Mouse (Mus musculus): ENCODE measurements around the gene Pde5a. TPM values are rescaled to one million over a fixed set of nuclear protein-coding genes. Genes with fewer than 3 reads are reported as not detected.

Pde5a gene
- polyA plus RNA-seq, 1 experiment from 2014 or later = 19.8 TPM

DNA sequence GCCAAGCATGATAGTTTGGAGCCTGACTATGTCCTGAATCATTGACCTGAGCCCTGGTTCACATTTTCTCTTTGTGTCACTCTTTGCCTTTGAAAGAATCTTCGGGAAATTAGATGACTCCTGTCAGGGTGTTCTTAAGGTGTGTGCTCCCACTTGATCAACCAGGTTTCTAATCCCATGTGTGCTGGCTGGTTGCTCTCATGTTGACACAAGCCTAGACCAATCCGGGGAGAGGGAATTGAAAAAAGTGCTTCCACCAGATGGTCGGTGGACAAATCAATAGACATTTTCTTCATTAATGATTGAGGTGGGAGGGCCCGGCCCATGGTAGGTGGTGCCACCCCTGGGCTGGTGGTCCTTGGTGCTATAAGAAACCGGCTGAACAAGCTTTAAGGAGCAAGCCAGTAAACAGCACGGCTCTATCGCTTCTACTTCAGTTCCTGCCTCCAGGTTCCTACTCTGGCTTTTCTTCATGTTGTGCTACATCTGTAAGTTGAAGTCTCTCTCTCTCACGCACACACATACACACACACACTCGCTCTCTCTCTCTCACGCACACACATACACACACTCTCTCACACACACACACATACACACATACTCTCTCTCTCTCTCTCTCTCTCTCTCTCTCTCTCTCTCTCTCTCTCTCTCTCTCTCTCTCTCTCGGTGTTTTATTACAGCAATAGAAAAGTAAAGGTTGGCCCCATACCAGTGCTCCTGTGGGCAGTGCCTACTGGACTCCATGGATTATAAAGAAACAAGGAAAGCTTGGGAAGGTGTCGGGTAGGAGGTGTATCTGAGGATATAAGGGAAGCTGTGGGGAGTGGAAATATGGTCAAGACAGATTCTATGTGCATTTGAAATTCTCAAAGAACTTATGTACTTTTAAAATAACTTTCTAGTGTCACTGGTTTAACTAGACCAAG, 132.1 kb downstream of the Pde5a start:
- H3K4me2 ChIP-seq = no peak overlapping the region
- peak overlapping the region; percentile 65; the same call in 1 of the 2 replicates for H3K27ac ChIP-seq
- H3K36me3 ChIP-seq = no peaks in the 10 kb centered on the region
- H3K9ac ChIP-seq = no peak overlapping the region
- H3K4me3 ChIP-seq (replicated peaks) = no peak overlapping the region
- no peaks in the 10 kb centered on the region for H3K9me3 ChIP-seq
- peak; percentile 35; the same call in 1 of the 2 replicates for ATAC-seq (ENCODE audit: insufficient read depth, low FRiP score, low read depth)
- no peaks in the 10 kb centered on the region for H3K27me3 ChIP-seq (replicated peaks)
- WGBS = 78% methylated on average over 12 of the region's 12 CpGs
- no peaks in the 10 kb centered on the region for H3K4me1 ChIP-seq

DNA sequence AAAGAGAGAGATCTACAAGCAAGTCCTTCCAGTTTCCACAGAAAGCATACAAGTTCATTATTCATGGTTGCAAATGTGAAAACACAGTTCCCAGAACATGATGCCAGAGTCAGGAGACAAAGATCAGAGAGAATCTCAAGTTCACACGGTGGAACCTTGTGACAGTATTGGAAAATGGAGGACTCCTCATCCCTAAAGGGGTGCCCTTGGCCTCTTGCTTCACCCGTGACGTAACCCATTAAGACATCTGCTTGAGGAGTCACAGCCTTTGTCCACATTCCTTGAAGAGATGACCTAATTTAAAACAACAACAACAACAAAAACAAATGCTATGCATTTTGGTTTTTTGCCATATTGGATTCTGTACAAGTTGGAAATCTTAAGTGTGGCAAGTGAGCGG, 136.3 kb downstream of the Pde5a start:
- ATAC-seq (ENCODE audit: insufficient read depth, low FRiP score, low read depth) = no peak
- WGBS = 81% methylated on average over 4 of the region's 4 CpGs
- no peak overlapping the region for H3K9ac ChIP-seq
- no peaks in the 10 kb centered on the region for H3K27me3 ChIP-seq (replicated peaks)
- no peaks in the 10 kb centered on the region for H3K4me1 ChIP-seq
- no peak overlapping the region for H3K4me2 ChIP-seq
- H3K27ac ChIP-seq = no peak overlapping the region
- no peaks in the 10 kb centered on the region for H3K36me3 ChIP-seq
- H3K4me3 ChIP-seq (replicated peaks) = no peak overlapping the region
- no peaks in the 10 kb centered on the region for H3K9me3 ChIP-seq

DNA sequence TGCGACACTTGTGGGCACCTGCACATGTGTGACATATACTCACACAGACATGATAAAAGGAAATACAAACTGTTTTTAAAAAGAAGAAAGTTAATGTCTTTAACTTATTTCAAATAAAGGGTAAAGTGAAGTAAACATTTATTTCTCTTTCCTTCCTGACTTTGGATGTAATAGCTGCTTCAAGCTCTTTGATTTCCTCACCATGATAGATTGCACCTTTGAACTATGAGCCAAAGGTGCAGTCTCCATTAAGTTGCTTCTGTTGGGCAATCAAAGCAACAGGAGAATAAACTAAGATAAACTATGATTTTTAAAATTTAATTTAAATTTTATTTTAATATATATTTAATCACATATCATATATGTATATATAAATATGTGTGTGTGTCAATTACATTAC, 139.5 kb downstream of the Pde5a start:
- no peaks in the 10 kb centered on the region for H3K36me3 ChIP-seq
- no peaks in the 10 kb centered on the region for H3K27me3 ChIP-seq (replicated peaks)
- WGBS = 86% methylated on average over 1 of the region's 1 CpGs
- H3K4me3 ChIP-seq (replicated peaks) = no peak overlapping the region
- no peak overlapping the region for H3K4me2 ChIP-seq
- no peaks in the 10 kb centered on the region for H3K4me1 ChIP-seq
- no peak for ATAC-seq (ENCODE audit: insufficient read depth, low FRiP score, low read depth)
- H3K9ac ChIP-seq = no peak overlapping the region
- H3K27ac ChIP-seq = no peak overlapping the region
- no peaks in the 10 kb centered on the region for H3K9me3 ChIP-seq

DNA sequence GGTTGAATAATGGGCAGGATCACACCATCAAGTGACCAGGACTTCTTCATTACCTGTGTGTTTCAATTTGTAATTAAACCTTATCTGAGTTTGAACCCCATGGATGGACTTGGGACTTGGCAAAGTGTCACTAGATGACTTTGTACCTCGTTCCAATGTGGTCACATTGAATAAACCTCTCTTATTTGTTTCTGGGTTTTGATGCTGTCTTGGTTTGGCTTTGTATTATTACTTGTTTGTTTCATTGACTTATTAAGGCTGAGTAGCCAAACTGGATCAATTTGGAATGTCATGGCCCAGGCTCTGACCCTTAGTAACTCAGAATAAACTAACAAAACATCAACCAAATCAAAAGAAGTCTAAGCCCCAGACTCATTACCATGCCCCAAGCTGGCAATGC, 142.8 kb downstream of the Pde5a start:
- Histone ChIP-seq H3K36me3 (no peaks in the 10 kb centered on the region), H3K4me3 (replicated peaks) (no peak overlapping the region), H3K9ac (no peak overlapping the region), H3K9me3 (no peaks in the 10 kb centered on the region), H3K27ac (no peak overlapping the region), H3K27me3 (replicated peaks) (no peaks in the 10 kb centered on the region), H3K4me1 (no peaks in the 10 kb centered on the region), H3K4me2 (no peak overlapping the region)
- ATAC-seq (ENCODE audit: insufficient read depth, low FRiP score, low read depth) = no peak
- 85% methylated on average over 1 of the region's 1 CpGs for WGBS

DNA sequence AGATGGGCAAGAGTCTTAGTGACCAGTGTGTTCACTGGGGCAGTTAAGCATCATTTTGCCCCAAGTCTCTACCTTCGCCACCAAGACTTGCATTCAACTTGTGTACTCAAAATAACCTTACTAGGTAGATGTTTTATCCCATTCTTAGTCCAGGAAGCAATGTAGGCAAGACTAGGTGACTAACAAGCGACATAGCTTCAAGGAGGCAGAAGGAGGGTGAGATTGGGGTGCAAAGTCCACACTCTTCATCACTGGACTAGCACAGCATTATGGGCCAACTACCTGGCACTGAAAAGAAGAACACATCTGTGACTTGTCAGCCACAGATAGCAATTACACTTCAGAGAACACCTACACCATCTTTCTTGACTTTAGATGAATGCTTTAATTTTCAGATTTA, 148.1 kb downstream of the Pde5a start:
- H3K4me2 ChIP-seq = no peak overlapping the region
- no peaks in the 10 kb centered on the region for H3K27me3 ChIP-seq (replicated peaks)
- H3K9ac ChIP-seq = no peak overlapping the region
- ATAC-seq (ENCODE audit: insufficient read depth, low FRiP score, low read depth) = no peak
- no peak overlapping the region for H3K27ac ChIP-seq
- WGBS = 78% methylated on average over 2 of the region's 2 CpGs
- H3K4me3 ChIP-seq (replicated peaks) = no peak overlapping the region
- no peaks in the 10 kb centered on the region for H3K36me3 ChIP-seq
- no peaks in the 10 kb centered on the region for H3K9me3 ChIP-seq
- H3K4me1 ChIP-seq = 0 out of 2 replicates have a peak, but pooled peaks cover 3% of the 10 kb centered on the region

DNA sequence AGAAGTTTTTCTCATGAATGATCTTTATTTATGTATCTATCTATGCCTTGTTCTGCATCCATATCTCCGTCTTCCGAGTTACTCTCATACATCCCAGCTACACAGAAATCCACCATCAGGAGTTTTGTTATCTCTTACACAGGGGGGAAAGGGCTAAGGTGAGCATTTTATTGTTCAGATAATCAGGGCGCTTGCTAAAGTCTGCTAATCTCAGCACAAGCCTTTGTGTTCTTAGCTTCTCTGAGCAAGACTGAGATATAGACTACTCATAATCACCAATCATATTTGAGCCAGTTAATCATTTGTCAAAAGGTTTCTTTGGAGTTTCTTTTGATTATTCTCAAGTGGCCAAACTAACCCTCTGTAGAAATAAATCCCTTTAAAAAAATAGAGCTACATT, 148.8 kb downstream of the Pde5a start:
- WGBS = 76% methylated on average over 3 of the region's 3 CpGs
- ATAC-seq (ENCODE audit: insufficient read depth, low FRiP score, low read depth) = peak; percentile 65; the same call in 1 of the 2 replicates
- H3K27ac ChIP-seq = no peak overlapping the region

DNA sequence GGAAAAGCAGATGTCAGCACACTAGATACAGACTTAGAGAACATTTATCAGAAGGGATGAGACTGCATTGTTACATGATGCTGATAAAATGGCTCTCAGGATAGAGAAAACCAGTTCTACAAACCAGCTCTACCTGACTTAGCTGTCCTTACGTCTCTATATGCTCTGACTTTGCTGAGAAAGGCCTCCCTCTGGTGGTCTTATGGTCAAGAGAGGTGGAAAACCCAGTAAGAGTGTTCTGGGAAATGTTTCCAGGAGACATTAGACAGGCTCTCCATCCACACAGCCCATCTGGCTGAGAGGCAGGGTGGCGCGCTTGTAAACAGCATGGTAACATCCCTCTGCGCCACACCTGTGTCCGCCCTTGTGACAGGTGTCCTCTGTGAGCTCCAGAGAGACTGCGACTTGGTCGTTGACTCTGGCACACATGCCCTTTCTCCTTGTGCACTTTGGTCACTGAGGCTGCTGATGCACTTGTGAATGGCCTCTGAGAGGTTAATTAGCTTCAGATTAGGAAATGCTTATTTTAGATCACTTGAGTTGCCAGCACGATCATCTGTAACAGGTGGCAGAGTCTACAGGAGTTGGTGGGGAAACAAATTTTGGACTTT, 150.1 kb downstream of the Pde5a start:
- Histone ChIP-seq H3K9me3 (no peaks in the 10 kb centered on the region), H3K4me3 (replicated peaks) (no peak overlapping the region), H3K27ac (no peak overlapping the region), H3K4me2 (no peak overlapping the region), H3K27me3 (replicated peaks) (no peaks in the 10 kb centered on the region), H3K36me3 (no peaks in the 10 kb centered on the region), H3K9ac (no peak overlapping the region), H3K4me1 (0 out of 2 replicates have a peak, but pooled peaks cover 3% of the 10 kb centered on the region)
- ATAC-seq (ENCODE audit: insufficient read depth, low FRiP score, low read depth) = peak; percentile 35; the same call in 1 of the 2 replicates
- 82% methylated on average over 8 of the region's 8 CpGs for WGBS

More for the DNA sequence above, 148.8 kb downstream of the Pde5a start:
- 0 out of 2 replicates have a peak, but pooled peaks cover 3% of the 10 kb centered on the region for H3K4me1 ChIP-seq
- no peaks in the 10 kb centered on the region for H3K9me3 ChIP-seq
- no peaks in the 10 kb centered on the region for H3K27me3 ChIP-seq (replicated peaks)
- no peaks in the 10 kb centered on the region for H3K36me3 ChIP-seq
- no peak overlapping the region for H3K4me2 ChIP-seq
- no peak overlapping the region for H3K9ac ChIP-seq
- no peak overlapping the region for H3K4me3 ChIP-seq (replicated peaks)

DNA sequence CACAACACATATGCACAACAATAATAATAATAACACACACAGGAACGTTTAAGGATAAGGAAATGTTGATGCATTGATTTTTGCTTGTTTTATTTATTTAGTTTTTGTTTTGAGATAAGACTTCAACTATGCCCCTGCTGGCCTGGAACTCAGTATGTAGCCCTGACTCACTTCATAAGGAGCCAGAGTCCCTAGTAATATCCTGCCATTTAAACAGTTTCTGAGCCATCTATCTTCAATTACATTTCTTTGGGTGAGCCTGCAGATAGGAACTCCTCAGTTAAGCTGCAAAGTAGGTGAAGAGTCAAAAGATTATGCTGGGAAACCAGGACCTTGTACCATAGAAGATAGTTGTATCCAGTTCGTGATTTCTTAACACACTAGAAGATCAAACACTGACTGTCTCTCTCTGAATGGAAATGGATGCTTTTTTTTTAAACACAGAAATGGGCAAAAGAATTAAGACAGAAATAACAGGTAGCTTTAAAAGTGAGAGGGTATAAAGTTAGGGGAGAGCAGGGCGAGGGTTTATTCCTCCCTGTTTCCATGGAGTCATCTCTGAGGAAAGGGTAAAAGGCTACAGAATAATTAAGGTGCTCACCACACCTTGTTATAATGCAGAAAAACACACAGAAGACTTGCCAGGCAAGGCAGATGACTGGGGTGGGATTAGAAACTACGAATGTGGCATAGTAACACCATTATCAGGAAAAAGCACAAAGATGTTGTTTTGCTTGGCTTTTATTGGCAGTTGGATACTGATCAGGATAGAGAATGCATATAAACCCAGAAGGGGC, 159.0 kb downstream of the Pde5a start:
- Histone ChIP-seq H3K9ac (no peak overlapping the region), H3K27ac (peak overlapping the region; percentile 76), H3K9me3 (no peaks in the 10 kb centered on the region), H3K4me2 (peak overlapping the region; percentile 26), H3K4me3 (replicated peaks) (no peak overlapping the region), H3K36me3 (no peaks in the 10 kb centered on the region), H3K4me1 (no peaks in the 10 kb centered on the region), H3K27me3 (replicated peaks) (no peaks in the 10 kb centered on the region)
- 58% methylated on average over 4 of the region's 4 CpGs for WGBS
- ATAC-seq (ENCODE audit: insufficient read depth, low FRiP score, low read depth) = peak; percentile 68; the same call in 1 of the 2 replicates

DNA sequence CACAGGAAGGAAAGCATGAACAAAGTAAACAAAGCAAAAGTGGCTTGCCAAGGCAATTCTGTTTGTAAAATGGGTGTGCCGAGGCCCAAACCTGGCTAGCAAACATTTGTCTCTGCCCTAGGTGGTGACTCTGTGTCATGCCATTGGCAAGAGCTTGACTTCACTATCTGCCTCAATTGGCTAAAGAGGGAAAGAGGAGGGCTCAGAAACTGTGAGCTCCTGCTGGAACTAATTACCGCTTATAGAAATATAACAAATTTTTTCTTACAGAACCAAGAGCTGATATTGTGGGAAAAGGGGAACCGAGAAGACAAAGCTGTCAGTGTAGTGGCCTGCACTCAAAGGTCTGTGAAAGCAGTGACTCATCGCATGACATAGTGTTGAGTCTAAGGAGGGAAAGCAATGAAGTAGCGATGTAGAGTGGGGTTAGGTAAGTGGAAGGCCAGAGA, 159.6 kb downstream of the Pde5a start:
- peak overlapping the region; percentile 26 for H3K4me2 ChIP-seq
- H3K27me3 ChIP-seq (replicated peaks) = no peaks in the 10 kb centered on the region
- no peaks in the 10 kb centered on the region for H3K9me3 ChIP-seq
- WGBS = 57% methylated on average over 5 of the region's 5 CpGs
- no peaks in the 10 kb centered on the region for H3K4me1 ChIP-seq
- H3K36me3 ChIP-seq = no peaks in the 10 kb centered on the region
- no peak overlapping the region for H3K9ac ChIP-seq
- no peak overlapping the region for H3K4me3 ChIP-seq (replicated peaks)
- ATAC-seq (ENCODE audit: insufficient read depth, low FRiP score, low read depth) = peak; percentile 80
- peak overlapping the region; percentile 76 for H3K27ac ChIP-seq

DNA sequence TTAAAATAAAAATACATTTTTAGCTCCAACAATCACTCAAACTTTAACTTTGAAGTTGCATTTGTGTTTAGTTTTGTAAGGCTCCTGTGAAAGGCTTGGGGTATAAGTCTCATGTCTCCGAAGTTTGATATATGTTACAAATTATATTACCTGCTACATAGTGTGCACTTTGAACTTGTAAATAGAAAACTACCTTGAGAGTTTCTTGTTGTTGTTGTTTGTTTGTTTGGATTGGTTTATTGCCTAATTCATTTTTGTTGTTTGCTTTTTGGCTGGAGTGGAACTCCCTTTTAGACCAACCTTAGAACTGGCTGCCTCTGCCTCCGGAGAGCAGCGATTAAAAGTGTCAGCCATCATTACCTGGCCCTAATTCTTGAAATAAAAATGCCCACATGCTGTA, 166.0 kb downstream of the Pde5a start, which contains the start of gene Fabp2:
Fabp2 (plus strand) TSS at position 301 of the 400 bp plus-strand sequence.
- H3K4me2 ChIP-seq = no peak within 1 kb of the TSS

DNA sequence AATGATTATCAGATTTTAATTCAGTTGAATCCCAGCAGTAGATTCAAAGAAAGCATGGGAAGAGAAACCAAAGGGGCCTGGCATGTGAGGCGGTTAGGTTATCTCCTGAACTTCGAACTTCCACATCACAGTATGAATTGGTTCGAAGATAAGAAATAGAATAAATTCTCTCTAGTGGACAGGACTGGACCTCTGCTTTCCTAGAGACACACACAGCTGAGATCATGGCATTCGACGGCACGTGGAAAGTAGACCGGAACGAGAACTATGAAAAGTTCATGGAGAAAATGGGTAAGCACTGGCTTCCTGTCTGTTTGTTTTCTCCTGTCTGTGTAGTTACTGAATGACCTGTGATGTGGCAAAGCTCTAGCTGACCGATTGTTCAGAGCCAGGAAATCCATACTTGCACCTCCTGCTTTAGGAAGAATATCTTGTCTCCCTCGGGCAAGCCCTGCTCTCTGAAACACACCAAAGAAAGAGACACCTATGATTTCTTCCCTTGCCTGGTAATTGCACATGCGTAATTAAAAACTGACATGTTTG, 166.5 kb downstream of the Pde5a start:
- WGBS = 63% methylated on average over 11 of the region's 11 CpGs

More for the DNA sequence above, 166.0 kb downstream of the Pde5a start, which contains the start of gene Fabp2:
- no peak within 1 kb of the TSS for H3K27ac ChIP-seq
- ATAC-seq (ENCODE audit: insufficient read depth, low FRiP score, low read depth) = no peak
- no peaks in the 10 kb centered on the region for H3K27me3 ChIP-seq (replicated peaks)
- H3K4me1 ChIP-seq = no peaks in the 10 kb centered on the region
- no peaks in the 10 kb centered on the region for H3K9me3 ChIP-seq
- no peaks in the 10 kb centered on the region for H3K36me3 ChIP-seq
- WGBS = 87% methylated on average over 3 of the region's 3 CpGs
- no peak within 1 kb of the TSS for H3K4me3 ChIP-seq (replicated peaks)
- H3K9ac ChIP-seq = no peak within 1 kb of the TSS

More for the DNA sequence above, 166.5 kb downstream of the Pde5a start:
- Histone ChIP-seq H3K36me3 (no peaks in the 10 kb centered on the region), H3K4me2 (no peak overlapping the region), H3K27ac (no peak overlapping the region), H3K4me1 (no peaks in the 10 kb centered on the region), H3K9me3 (no peaks in the 10 kb centered on the region), H3K27me3 (replicated peaks) (no peaks in the 10 kb centered on the region), H3K4me3 (replicated peaks) (no peak overlapping the region), H3K9ac (no peak overlapping the region)
- no peak for ATAC-seq (ENCODE audit: insufficient read depth, low FRiP score, low read depth)

All from stomach, embryonic 15.5 days (tissue).